Mouse (Mus musculus): ENCODE results near the gene Cyp2e1.

DNA sequence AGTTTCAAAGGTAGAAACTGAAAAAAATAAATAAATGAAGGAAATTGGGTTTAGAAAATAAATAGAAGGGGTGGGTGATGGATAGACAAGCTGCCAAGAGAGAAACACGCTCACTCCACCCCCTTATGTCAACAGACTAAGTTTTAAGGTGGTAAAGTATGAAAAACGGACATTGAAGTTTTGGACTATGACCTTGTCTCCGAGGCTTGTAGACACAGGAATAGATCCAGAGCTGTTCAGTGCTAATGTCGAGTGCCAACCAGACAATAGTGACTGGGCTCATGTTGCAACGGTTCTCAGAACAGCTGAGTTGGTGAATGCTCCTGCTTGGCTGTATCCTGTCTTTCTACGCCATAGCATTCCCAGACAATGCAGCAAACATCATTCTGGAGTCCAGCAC lies 42.4 kb upstream of the Cyp2e1 start:
- TF ChIP-seq CTCF (IDR thresholded peaks at IDR 0.05; ENCODE audit: insufficient read depth, low read depth, low read length) (no peak), POLR2A (IDR thresholded peaks at IDR 0.05; ENCODE audit: insufficient read depth, low read depth, low read length) (no peak)

Data from olfactory bulb, adult 2 months (tissue).